Mouse (Mus musculus): ENCODE data around the gene Bri3bp. TPM values are rescaled to one million over a fixed set of nuclear protein-coding genes. Genes with fewer than 3 reads are reported as not detected.
A peak's percentile ranks its signal among the peaks of the same experiment; 100 is the strongest.

Bri3bp gene
- polyA plus RNA-seq, 1 experiment from 2014 or later, result 25.3 TPM

- ATAC-seq (ENCODE audit: low FRiP score, low TSS enrichment) (peak; percentile 100), DNase-seq (ENCODE audit: low spot score) (peak; percentile 97)
- Histone ChIP-seq H3K27me3 (ENCODE audit: control insufficient read depth, insufficient read depth, low read length) (no peaks in the 10 kb centered on the region), H3K9me3 (ENCODE audit: control insufficient read depth, low read length) (no peaks in the 10 kb centered on the region), H3K4me2 (replicated peaks; ENCODE audit: low read depth) (peak overlapping the region; percentile 54), H3K4me3 (ENCODE audit: low read depth, low read length) (peak overlapping the region; percentile 29), H3K36me3 (ENCODE audit: control insufficient read depth, insufficient read depth, low read length) (no peaks in the 10 kb centered on the region), H3K4me1 (replicated peaks; ENCODE audit: control insufficient read depth, insufficient read depth) (0 out of 2 replicates have a peak, but pooled peaks cover 2% of the 10 kb centered on the region), H3K27ac (replicated peaks) (peak overlapping the region; percentile 45; the same call in 1 of the 2 replicates), H3K9ac (ENCODE audit: low read length) (peak overlapping the region; percentile 48; the same call in 1 of the 2 replicates)
- TF ChIP-seq EP300 (optimal IDR thresholded peaks at IDR 0.05) (no peak), CTCF (IDR thresholded peaks at IDR 0.05; ENCODE audit: low read depth) (peak; percentile 18)
- WGBS, result 0% methylated on average over 25 of the region's 25 CpGs
These were observed 24.3 kb downstream of the Bri3bp start for GRCm38 (mm10) chr5:125465701-125466106.

DNA sequence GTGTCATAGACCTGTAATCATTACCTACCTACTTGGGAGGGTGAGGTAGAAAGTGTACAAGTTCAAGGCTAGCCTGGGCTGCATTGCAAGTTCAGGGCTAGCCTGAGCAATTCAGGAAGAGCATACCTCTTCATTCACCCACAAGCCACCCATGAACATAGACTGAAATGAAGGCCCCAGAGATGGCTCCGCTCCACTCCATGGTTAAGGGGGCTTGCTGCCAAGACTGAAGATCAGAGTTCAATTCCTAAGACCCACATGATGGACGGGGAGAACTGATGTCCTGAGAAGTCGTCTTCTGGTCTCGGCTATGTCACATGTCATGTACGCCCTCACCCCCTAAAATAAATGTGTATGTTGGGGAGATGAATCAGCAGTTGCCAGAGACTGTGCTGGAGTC lies 25.1 kb downstream of the Bri3bp start:
- 0 out of 2 replicates have a peak, but pooled peaks cover 2% of the 10 kb centered on the region for H3K4me1 ChIP-seq (replicated peaks; ENCODE audit: control insufficient read depth, insufficient read depth)
- H3K9me3 ChIP-seq (ENCODE audit: control insufficient read depth, low read length), result no peaks in the 10 kb centered on the region
- H3K9ac ChIP-seq (ENCODE audit: low read length), result no peak overlapping the region
- no peak overlapping the region for H3K4me2 ChIP-seq (replicated peaks; ENCODE audit: low read depth)
- no peak overlapping the region for H3K27ac ChIP-seq (replicated peaks)
- no peak overlapping the region for H3K4me3 ChIP-seq (ENCODE audit: low read depth, low read length)
- no peak for TF ChIP-seq EP300 (optimal IDR thresholded peaks at IDR 0.05)
- no peak for TF ChIP-seq CTCF (IDR thresholded peaks at IDR 0.05; ENCODE audit: low read depth)
- 75% methylated on average over 5 of the region's 5 CpGs for WGBS
- ATAC-seq (ENCODE audit: low FRiP score, low TSS enrichment) (no peak), DNase-seq (ENCODE audit: low spot score) (no peak)
- no peaks in the 10 kb centered on the region for H3K27me3 ChIP-seq (ENCODE audit: control insufficient read depth, insufficient read depth, low read length)
- no peaks in the 10 kb centered on the region for H3K36me3 ChIP-seq (ENCODE audit: control insufficient read depth, insufficient read depth, low read length)

DNA sequence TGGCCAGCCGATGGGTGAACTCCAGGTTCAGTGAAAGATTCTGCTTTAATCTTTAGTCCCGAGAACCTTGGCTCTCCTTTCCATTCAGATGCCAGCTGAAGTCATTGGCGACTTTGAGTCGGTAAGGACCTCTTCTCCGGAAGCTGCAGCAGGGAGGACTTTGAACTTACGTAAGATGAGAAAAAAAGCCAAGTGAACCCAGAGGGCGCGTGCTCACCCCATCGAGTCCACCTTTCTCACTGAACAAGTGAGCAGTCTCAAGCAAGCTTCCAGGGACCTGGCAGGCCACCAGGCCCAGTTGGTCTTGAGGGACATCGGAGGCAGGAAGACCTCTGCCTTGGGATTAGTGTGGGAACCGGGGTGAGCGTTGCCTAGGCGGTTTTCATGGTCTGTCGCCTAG lies 25.9 kb downstream of the Bri3bp start:
- H3K9me3 ChIP-seq (ENCODE audit: control insufficient read depth, low read length), result no peaks in the 10 kb centered on the region
- no peaks in the 10 kb centered on the region for H3K36me3 ChIP-seq (ENCODE audit: control insufficient read depth, insufficient read depth, low read length)
- no peak for TF ChIP-seq EP300 (optimal IDR thresholded peaks at IDR 0.05)
- no peak for TF ChIP-seq CTCF (IDR thresholded peaks at IDR 0.05; ENCODE audit: low read depth)
- no peak for DNase-seq (ENCODE audit: low spot score)
- 80% methylated on average over 14 of the region's 14 CpGs for WGBS
- no peak overlapping the region for H3K9ac ChIP-seq (ENCODE audit: low read length)
- H3K4me3 ChIP-seq (ENCODE audit: low read depth, low read length), result no peak overlapping the region
- no peak for ATAC-seq (ENCODE audit: low FRiP score, low TSS enrichment)
- H3K27me3 ChIP-seq (ENCODE audit: control insufficient read depth, insufficient read depth, low read length), result no peaks in the 10 kb centered on the region
- H3K27ac ChIP-seq (replicated peaks), result no peak overlapping the region
- no peak overlapping the region for H3K4me2 ChIP-seq (replicated peaks; ENCODE audit: low read depth)
- 0 out of 2 replicates have a peak, but pooled peaks cover 2% of the 10 kb centered on the region for H3K4me1 ChIP-seq (replicated peaks; ENCODE audit: control insufficient read depth, insufficient read depth)

- WGBS, result 75% methylated on average over 4 of the region's 4 CpGs
- no peaks in the 10 kb centered on the region for H3K4me1 ChIP-seq (replicated peaks; ENCODE audit: control insufficient read depth, insufficient read depth)
- no peak for ATAC-seq (ENCODE audit: low FRiP score, low TSS enrichment)
These were observed 29.3 kb downstream of the Bri3bp start for GRCm38 (mm10) chr5:125470713-125471112.

GRCm38 (mm10) chr5:125472796-125473475 lies 31.6 kb downstream of the Bri3bp start:
- no peaks in the 10 kb centered on the region for H3K9me3 ChIP-seq (ENCODE audit: control insufficient read depth, low read length)

More at GRCm38 (mm10) chr5:125470713-125471112, 29.3 kb downstream of the Bri3bp start:
- no peak overlapping the region for H3K4me2 ChIP-seq (replicated peaks; ENCODE audit: low read depth)
- no peak overlapping the region for H3K27ac ChIP-seq (replicated peaks)
- no peak overlapping the region for H3K4me3 ChIP-seq (ENCODE audit: low read depth, low read length)
- DNase-seq (ENCODE audit: low spot score), result no peak
- H3K27me3 ChIP-seq (ENCODE audit: control insufficient read depth, insufficient read depth, low read length), result no peaks in the 10 kb centered on the region
- H3K9me3 ChIP-seq (ENCODE audit: control insufficient read depth, low read length), result no peaks in the 10 kb centered on the region
- H3K9ac ChIP-seq (ENCODE audit: low read length), result no peak overlapping the region
- TF ChIP-seq CTCF (IDR thresholded peaks at IDR 0.05; ENCODE audit: low read depth) (no peak), EP300 (optimal IDR thresholded peaks at IDR 0.05) (no peak)
- H3K36me3 ChIP-seq (ENCODE audit: control insufficient read depth, insufficient read depth, low read length), result no peaks in the 10 kb centered on the region

GRCm38 (mm10) chr5:125475030-125475429 lies 33.7 kb downstream of the Bri3bp start:
- ATAC-seq (ENCODE audit: low FRiP score, low TSS enrichment) (no peak), DNase-seq (ENCODE audit: low spot score) (no peak)
- Histone ChIP-seq H3K4me2 (replicated peaks; ENCODE audit: low read depth) (peak overlapping the region; percentile 85), H3K27ac (replicated peaks) (no peak overlapping the region), H3K27me3 (ENCODE audit: control insufficient read depth, insufficient read depth, low read length) (no peaks in the 10 kb centered on the region), H3K4me3 (ENCODE audit: low read depth, low read length) (peak overlapping the region; percentile 77), H3K4me1 (replicated peaks; ENCODE audit: control insufficient read depth, insufficient read depth) (peaks cover 5% of the 10 kb centered on the region; the same call in 1 of the 2 replicates), H3K9ac (ENCODE audit: low read length) (peak overlapping the region; percentile 50), H3K9me3 (ENCODE audit: control insufficient read depth, low read length) (no peaks in the 10 kb centered on the region), H3K36me3 (ENCODE audit: control insufficient read depth, insufficient read depth, low read length) (no peaks in the 10 kb centered on the region)
- WGBS, result 59% methylated on average over 12 of the region's 12 CpGs
- TF ChIP-seq EP300 (optimal IDR thresholded peaks at IDR 0.05) (no peak), CTCF (IDR thresholded peaks at IDR 0.05; ENCODE audit: low read depth) (no peak)

More at GRCm38 (mm10) chr5:125472796-125473475, 31.6 kb downstream of the Bri3bp start:
- no peak overlapping the region for H3K9ac ChIP-seq (ENCODE audit: low read length)
- DNase-seq (ENCODE audit: low spot score) (no peak), ATAC-seq (ENCODE audit: low FRiP score, low TSS enrichment) (no peak)
- H3K4me1 ChIP-seq (replicated peaks; ENCODE audit: control insufficient read depth, insufficient read depth), result peaks cover 5% of the 10 kb centered on the region; the same call in 1 of the 2 replicates
- H3K27ac ChIP-seq (replicated peaks), result no peak overlapping the region
- WGBS, result 67% methylated on average over 9 of the region's 9 CpGs
- no peak for TF ChIP-seq CTCF (IDR thresholded peaks at IDR 0.05; ENCODE audit: low read depth)
- TF ChIP-seq EP300 (optimal IDR thresholded peaks at IDR 0.05), result no peak
- no peak overlapping the region for H3K4me3 ChIP-seq (ENCODE audit: low read depth, low read length)
- no peak overlapping the region for H3K4me2 ChIP-seq (replicated peaks; ENCODE audit: low read depth)
- H3K36me3 ChIP-seq (ENCODE audit: control insufficient read depth, insufficient read depth, low read length), result no peaks in the 10 kb centered on the region
- H3K27me3 ChIP-seq (ENCODE audit: control insufficient read depth, insufficient read depth, low read length), result no peaks in the 10 kb centered on the region

Measured in stomach, postnatal 0 days (tissue).